Mouse (Mus musculus) MEL (cell line): Measurements from ENCODE around the gene Aldh1b1.

ENCODE experiments used
- CTCF ChIP-seq, 3 experiments: IDR thresholded peaks in 2 of 3; conservative IDR thresholded peaks in 1 of 3; 2 replicates each; pipeline ENCODE4 v1.5.1; 2011 to 2012; ENCODE audit warnings: low read length in 3 of 3, low read depth in 2 of 3, mild to moderate bottlenecking in 2 of 3, improper control_type of control experiment in 1 of 3, inconsistent platforms in 1 of 3, mixed read lengths in 1 of 3, moderate library complexity in 1 of 3; ENCODE audit not compliant: control insufficient read depth in 1 of 3, insufficient read depth in 1 of 3, poor library complexity in 1 of 3, severe bottlenecking in 1 of 3
- ELF1 ChIP-seq: IDR thresholded peaks from 2 replicates; pipeline ENCODE4 v1.6.1; 2014; ENCODE audit warnings: low read depth, mild to moderate bottlenecking, inconsistent platforms, low read length, improper control_type of control experiment, moderate library complexity
- HCFC1 ChIP-seq: IDR thresholded peaks from 2 replicates; pipeline ENCODE4 v1.6.1; 2012; ENCODE audit warnings: low read depth, mild to moderate bottlenecking, inconsistent platforms, low read length, improper control_type of control experiment, moderate library complexity
- JUND ChIP-seq: IDR thresholded peaks from 2 replicates; pipeline ENCODE4 v1.6.1; 2011; ENCODE audit warnings: low read depth, mild to moderate bottlenecking, improper control_type of control experiment, low read length
- MAX ChIP-seq: IDR thresholded peaks from 2 replicates; pipeline ENCODE4 v1.6.1; 2011; ENCODE audit warnings: low read length, improper control_type of control experiment
- POLR2A ChIP-seq, 2 experiments: IDR thresholded peaks; 2 replicates each; pipeline ENCODE4 v1.6.1; 2011 to 2012; ENCODE audit warnings: low read length in 2 of 2, mild to moderate bottlenecking in 2 of 2, control low read depth in 1 of 2, improper control_type of control experiment in 1 of 2, low read depth in 1 of 2, moderate library complexity in 1 of 2; ENCODE audit not compliant: control insufficient read depth in 1 of 2, insufficient read depth in 1 of 2, poor library complexity in 1 of 2
- POLR2AphosphoS2 ChIP-seq: IDR thresholded peaks from 2 replicates; pipeline ENCODE4 v1.6.1; 2011; ENCODE audit warnings: low read length, improper control_type of control experiment
- POLR2AphosphoS5 ChIP-seq: IDR thresholded peaks from 2 replicates; pipeline ENCODE4 v1.6.1; 2012; ENCODE audit warnings: low read depth, borderline replicate concordance, mild to moderate bottlenecking, inconsistent platforms, low read length, moderate library complexity, mixed read lengths
- UBTF ChIP-seq: IDR thresholded peaks from 2 replicates; pipeline ENCODE4 v1.6.1; 2012; ENCODE audit warnings: low read depth, mild to moderate bottlenecking, inconsistent platforms, low read length, improper control_type of control experiment, moderate library complexity, borderline replicate concordance; ENCODE audit not compliant: insufficient read depth
- USF1 ChIP-seq: IDR thresholded peaks from 2 replicates; pipeline ENCODE4 v1.6.1; 2014; ENCODE audit warnings: low read depth, mild to moderate bottlenecking, inconsistent platforms, low read length, improper control_type of control experiment, moderate library complexity
- USF2 ChIP-seq, 2 experiments: IDR thresholded peaks; 2 replicates each; pipeline ENCODE4 v1.6.1; 2011 to 2012; ENCODE audit warnings: improper control_type of control experiment in 2 of 2, low read length in 2 of 2, borderline replicate concordance in 1 of 2, inconsistent platforms in 1 of 2, low read depth in 1 of 2, mild to moderate bottlenecking in 1 of 2; ENCODE audit not compliant: insufficient read depth in 1 of 2
- ZC3H11A ChIP-seq: IDR thresholded peaks from 2 replicates; pipeline ENCODE4 v1.6.1; 2012; ENCODE audit warnings: low read depth, mild to moderate bottlenecking, inconsistent platforms, low read length, improper control_type of control experiment
- ZKSCAN1 ChIP-seq: IDR thresholded peaks from 2 replicates; pipeline ENCODE4 v1.6.1; 2012; ENCODE audit warnings: low read depth, mild to moderate bottlenecking, inconsistent platforms, low read length, improper control_type of control experiment, moderate library complexity
- ZNF384 ChIP-seq: IDR thresholded peaks from 2 replicates; pipeline ENCODE4 v1.6.1; 2012; ENCODE audit warnings: low read depth, mild to moderate bottlenecking, inconsistent platforms, low read length, improper control_type of control experiment

GRCm38 (mm10) chr4:45764141-45764494 is 34.7 kb upstream of the Aldh1b1 start:
- TF ChIP-seq POLR2A (IDR thresholded peaks at IDR 0.05; ENCODE audit: control insufficient read depth in 1 of 2, insufficient read depth in 1 of 2, low read depth in 1 of 2, low read length in 2 of 2, poor library complexity in 1 of 2) (no peak), POLR2AphosphoS5 (no peak), ZNF384 (no peak), USF1 (no peak), POLR2AphosphoS2 (no peak), ZC3H11A (no peak), MAX (no peak), HCFC1 (no peak), CTCF (IDR thresholded peaks at IDR 0.05 in 2 of 3, conservative IDR thresholded peaks at IDR 0.05 in 1 of 3; ENCODE audit: control insufficient read depth in 1 of 3, insufficient read depth in 1 of 3, low read depth in 2 of 3, low read length in 3 of 3, poor library complexity in 1 of 3, severe bottlenecking in 1 of 3) (no peak), UBTF (no peak), JUND (no peak), ELF1 (no peak), ZKSCAN1 (no peak), USF2 (IDR thresholded peaks at IDR 0.05; ENCODE audit: borderline replicate concordance in 1 of 2, insufficient read depth in 1 of 2, low read depth in 1 of 2, low read length in 2 of 2) (no peak)
